Mouse (Mus musculus) small intestine, adult 2 months (tissue): ENCODE data around the gene Car6.

Experiments used
- CTCF ChIP-seq: fragments of 200-500 bp; IDR thresholded peaks from 2 replicates; pipeline ENCODE4 v1.5.1; 2012; ENCODE audit warnings: low read depth, mild to moderate bottlenecking, control low read depth, inconsistent platforms, low read length, moderate library complexity, mixed read lengths; ENCODE audit not compliant: insufficient replicate concordance, insufficient read length; ENCODE audit errors: extremely low read depth
- POLR2A ChIP-seq: fragments of 200-500 bp; IDR thresholded peaks from 2 replicates; pipeline ENCODE4 v1.6.1; 2012; ENCODE audit warnings: low read depth, mild to moderate bottlenecking, control low read depth, inconsistent platforms, low read length, moderate library complexity

DNA sequence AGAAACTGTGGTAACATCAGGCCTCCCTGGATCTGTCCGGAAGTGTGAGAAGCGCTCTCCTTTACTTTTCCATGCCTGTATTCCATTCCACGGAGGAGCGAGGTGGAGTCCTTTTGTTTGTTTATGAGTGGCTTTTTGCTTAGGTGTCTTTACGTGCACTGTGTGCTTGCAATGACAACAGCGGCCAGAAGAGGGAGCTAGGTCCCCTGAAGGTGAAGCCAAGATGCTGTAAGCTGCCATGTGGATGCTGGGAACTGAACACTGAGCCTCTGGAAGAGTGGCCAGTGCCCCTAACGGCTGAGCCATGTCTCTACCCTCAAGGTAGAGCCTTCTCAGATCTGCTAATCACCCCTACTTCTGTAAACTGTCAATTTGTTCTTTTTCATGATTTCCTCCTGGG, 19.8 kb downstream of the Car6 start:
- TF ChIP-seq CTCF (peak; percentile 16; the same call in 1 of the 2 replicates), POLR2A (no peak)
